Mouse (Mus musculus) liver, embryonic 16.5 days (tissue): ENCODE results near the gene Smarcd3. TPM values are rescaled to one million over a fixed set of nuclear protein-coding genes. Genes with fewer than 3 reads are reported as not detected.

Experiments used
- ATAC-seq: fragments of 200-750 bp; cut with Nextera tagmentation; 2 replicates; pipeline ENCODE4 v1.8.0; 2017; ENCODE audit warnings: low read depth, mild to moderate bottlenecking, moderate number of reproducible peaks, moderate library complexity
- H3K27ac ChIP-seq: fragments of 300-500 bp; sonication (generic); 2 replicates; pipeline ENCODE4 v1.5.1; 2014; ENCODE audit warnings: mild to moderate bottlenecking, low read length
- H3K27me3 ChIP-seq: fragments of 300-500 bp; sonication (generic); 2 replicates; pipeline ENCODE4 v1.6.1; 2014; ENCODE audit warnings: low read depth, low read length, mixed read lengths; ENCODE audit not compliant: control insufficient read depth, insufficient read depth
- H3K36me3 ChIP-seq: fragments of 300-500 bp; sonication (generic); 2 replicates; pipeline ENCODE4 v1.6.1; 2014; ENCODE audit warnings: mild to moderate bottlenecking; ENCODE audit not compliant: control insufficient read depth, insufficient read depth
- H3K4me1 ChIP-seq: fragments of 300-500 bp; sonication (generic); 2 replicates; pipeline ENCODE4 v1.6.1; 2014; ENCODE audit warnings: low read depth, low read length, mixed read lengths; ENCODE audit not compliant: control insufficient read depth
- H3K4me2 ChIP-seq: fragments of 300-500 bp; sonication (generic); 2 replicates; pipeline ENCODE4 v1.6.1; 2014; ENCODE audit warnings: low read depth, low read length, mixed read lengths
- H3K4me3 ChIP-seq: fragments of 300-500 bp; sonication (generic); 2 replicates; pipeline ENCODE4 v1.5.1; 2014; ENCODE audit warnings: low read depth, mild to moderate bottlenecking, low read length
- H3K9ac ChIP-seq: fragments of 300-500 bp; sonication (generic); 2 replicates; pipeline ENCODE4 v1.6.1; 2014; ENCODE audit warnings: low read depth, low read length
- H3K9me3 ChIP-seq: fragments of 300-500 bp; sonication (generic); replicated peaks from 2 replicates; pipeline ENCODE4 v1.6.1; 2016; ENCODE audit warnings: low read length; ENCODE audit not compliant: control insufficient read depth
- WGBS: fragments of 180-500 bp; shearing (Covaris S2); extraction: QIAGEN DNeasy Blood & Tissue Kit; methylation state at CpG from one replicate; pipeline ENCODE4 v1.1.7; 2014; ENCODE audit not compliant: insufficient replicate concordance; 5-methylcytosine and 5-hydroxymethylcytosine counted together
- polyA plus RNA-seq: library from polyadenylated mRNA; unstranded; fragments of >200 nt; fragmentation: Nextera tagmentation; extraction: Ambion mirVana; gene quantifications from 2 replicates; pipeline ENCODE4 v1.2.1, GENCODE M21; 2015

The Smarcd3 gene
- polyA plus RNA-seq, 1 experiment from 2014 or later, result 1.3 TPM

GRCm38 (mm10) chr5:24589511-24590500, 34.4 kb downstream of the Smarcd3 start:
- Histone ChIP-seq H3K9me3 (no peaks in the 10 kb centered on the region), H3K9ac (no peak overlapping the region), H3K4me1 (peaks cover 33% of the 10 kb centered on the region), H3K27ac (no peak overlapping the region), H3K4me3 (no peak overlapping the region), H3K36me3 (no peaks in the 10 kb centered on the region; the same call in 1 of the 2 replicates), H3K4me2 (no peak overlapping the region), H3K27me3 (peaks cover 19% of the 10 kb centered on the region)
- no peak for ATAC-seq
- 88% methylated on average over 20 of the region's 20 CpGs for WGBS

GRCm38 (mm10) chr5:24587200-24587577, 37.0 kb downstream of the Smarcd3 start:
- WGBS, result 11% methylated on average over 4 of the region's 4 CpGs
- peak overlapping the region; percentile 87 for H3K4me2 ChIP-seq
- peaks cover 11% of the 10 kb centered on the region for H3K27me3 ChIP-seq
- ATAC-seq, result peak; percentile 54
- no peaks in the 10 kb centered on the region for H3K9me3 ChIP-seq
- H3K36me3 ChIP-seq, result no peaks in the 10 kb centered on the region; the same call in 1 of the 2 replicates
- H3K27ac ChIP-seq, result peak overlapping the region; percentile 61; the same call in 1 of the 2 replicates
- peaks cover 29% of the 10 kb centered on the region for H3K4me1 ChIP-seq
- peak overlapping the region; percentile 83 for H3K9ac ChIP-seq
- H3K4me3 ChIP-seq, result peak overlapping the region; percentile 87

- WGBS, result under 1% methylated on average over 43 of the region's 43 CpGs
- H3K4me3 ChIP-seq, result peak within 1 kb of the TSS; percentile 87
Observed at GRCm38 (mm10) chr5:24586547-24587199, 37.5 kb downstream of the Smarcd3 start, which contains the start of gene Chpf2. Gene Chpf2 (plus strand): TSS chr5:24586741.

GRCm38 (mm10) chr5:24586106-24586505, 38.1 kb downstream of the Smarcd3 start:
- Histone ChIP-seq H3K4me2 (peak overlapping the region; percentile 87), H3K9ac (peak overlapping the region; percentile 83), H3K4me3 (peak overlapping the region; percentile 87), H3K9me3 (no peaks in the 10 kb centered on the region), H3K27me3 (peaks cover under 1% of the 10 kb centered on the region; the same call in 1 of the 2 replicates), H3K36me3 (no peaks in the 10 kb centered on the region; the same call in 1 of the 2 replicates), H3K27ac (no peak overlapping the region), H3K4me1 (peaks cover 19% of the 10 kb centered on the region)
- WGBS, result 6% methylated on average over 8 of the region's 8 CpGs
- no peak for ATAC-seq

More at GRCm38 (mm10) chr5:24586547-24587199, 37.5 kb downstream of the Smarcd3 start, which contains the start of gene Chpf2:
- Histone ChIP-seq H3K36me3 (no peaks in the 10 kb centered on the region; the same call in 1 of the 2 replicates), H3K27me3 (peaks cover 6% of the 10 kb centered on the region; the same call in 1 of the 2 replicates), H3K4me2 (peak within 1 kb of the TSS; percentile 87), H3K4me1 (peaks cover 24% of the 10 kb centered on the region), H3K27ac (peak within 1 kb of the TSS; percentile 61), H3K9ac (peak within 1 kb of the TSS; percentile 83), H3K9me3 (no peaks in the 10 kb centered on the region)
- ATAC-seq, result peak; percentile 88

- 25% methylated on average over 6 of the region's 6 CpGs for WGBS
- H3K9ac ChIP-seq, result peak overlapping the region; percentile 65
- H3K27ac ChIP-seq, result peak overlapping the region; percentile 58
- H3K36me3 ChIP-seq, result peaks cover 6% of the 10 kb centered on the region; the same call in 1 of the 2 replicates
- no peak for ATAC-seq
- H3K27me3 ChIP-seq, result no peaks in the 10 kb centered on the region
- H3K4me2 ChIP-seq, result peak overlapping the region; percentile 95
- no peaks in the 10 kb centered on the region for H3K9me3 ChIP-seq
- H3K4me3 ChIP-seq, result peak overlapping the region; percentile 88
- H3K4me1 ChIP-seq, result peaks cover 14% of the 10 kb centered on the region; the same call in 1 of the 2 replicates
Observed at GRCm38 (mm10) chr5:24578109-24578963, 45.9 kb downstream of the Smarcd3 start.

- Histone ChIP-seq H3K9me3 (no peaks in the 10 kb centered on the region), H3K27ac (peak within 1 kb of the TSS; percentile 67), H3K27me3 (no peaks in the 10 kb centered on the region), H3K9ac (peak within 1 kb of the TSS; percentile 86), H3K4me3 (peak within 1 kb of the TSS; percentile 88), H3K4me1 (peaks cover 14% of the 10 kb centered on the region; the same call in 1 of the 2 replicates), H3K36me3 (peaks cover 10% of the 10 kb centered on the region), H3K4me2 (peak within 1 kb of the TSS; percentile 95)
- ATAC-seq, result peak; percentile 94
- under 1% methylated on average over 48 of the region's 48 CpGs for WGBS
Observed at GRCm38 (mm10) chr5:24577183-24577929, 46.9 kb downstream of the Smarcd3 start, which contains the start of gene Abcf2. Gene Abcf2 (minus strand): TSS chr5:24577467.

- H3K36me3 ChIP-seq, result peaks cover 10% of the 10 kb centered on the region
- H3K27ac ChIP-seq, result peak overlapping the region; percentile 67
- peak overlapping the region; percentile 95 for H3K4me2 ChIP-seq
- H3K4me3 ChIP-seq, result peak overlapping the region; percentile 88
- ATAC-seq, result peak; percentile 19
- H3K4me1 ChIP-seq, result peaks cover 14% of the 10 kb centered on the region; the same call in 1 of the 2 replicates
- H3K9ac ChIP-seq, result peak overlapping the region; percentile 86
- H3K9me3 ChIP-seq, result no peaks in the 10 kb centered on the region
- H3K27me3 ChIP-seq, result no peaks in the 10 kb centered on the region
- under 1% methylated on average over 32 of the region's 32 CpGs for WGBS
Observed at GRCm38 (mm10) chr5:24576801-24577182, 47.4 kb downstream of the Smarcd3 start.
